ENCODE assay signal across 12 mouse cellular contexts in the genomic region with DNA sequence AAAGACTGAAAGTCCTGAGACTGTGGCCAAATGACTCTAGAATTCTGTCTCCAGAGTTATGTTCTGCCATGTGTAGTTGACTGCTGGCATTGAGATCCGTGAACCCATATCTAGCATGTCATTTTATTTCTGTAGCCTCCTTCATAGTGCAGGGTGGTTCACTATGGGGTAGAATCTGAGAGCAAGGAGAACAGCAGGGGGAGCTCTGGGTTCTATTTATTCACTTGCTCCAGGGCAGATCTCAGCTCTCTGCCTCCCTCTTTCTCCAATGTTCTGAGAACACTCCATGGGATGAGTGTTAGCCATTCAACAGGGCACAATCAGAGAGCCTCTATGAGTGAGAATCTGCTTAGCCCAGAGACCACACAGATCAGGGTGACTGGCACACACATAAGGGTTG. TPM values are rescaled to one million over a fixed set of nuclear protein-coding genes. Genes with fewer than 3 reads are reported as not detected.
A peak's percentile ranks its signal among the peaks of the same experiment; 100 is the strongest.
DNase-seq lines count a peak whose midpoint lies in the region; ATAC-seq and TF ChIP-seq lines count a peak whose summit lies in the region.
"Had no signal": no experiment of that assay in that cellular context is flagged by ENCODE, and none has a peak within 500 bp of the region (broad histone marks: within the 10 kb centered on the region; RNA-seq: fewer than 3 reads in every experiment).

No protein-coding gene starts in this region.

- H3K27ac ChIP-seq in forebrain, postnatal 0 days (ENCODE audit: low read depth, low read length), result no peak overlapping the region
- H3K27ac ChIP-seq in forebrain, embryonic 10.5 days, result no peak overlapping the region
- H3K27ac ChIP-seq in neural tube, embryonic 11.5 days (ENCODE audit: low read depth, low read length), result no peak overlapping the region
- H3K27ac ChIP-seq in stomach, postnatal 0 days (replicated peaks), result no peak overlapping the region
- H3K27ac ChIP-seq in heart, embryonic 12.5 days (ENCODE audit: poor library complexity, severe bottlenecking), result no peak overlapping the region
- H3K27ac ChIP-seq: liver, embryonic 12.5 days had no signal

- no peak for TF ChIP-seq CTCF in forebrain, postnatal 0 days (IDR thresholded peaks at IDR 0.05; ENCODE audit: low read depth)
- peak; percentile 31 for TF ChIP-seq CTCF in stomach, postnatal 0 days (IDR thresholded peaks at IDR 0.05; ENCODE audit: low read depth)

- H3K27me3 ChIP-seq in forebrain, postnatal 0 days (ENCODE audit: insufficient read depth, low read length), result no peaks in the 10 kb centered on the region
- no peaks in the 10 kb centered on the region for H3K27me3 ChIP-seq in forebrain, embryonic 10.5 days (ENCODE audit: poor library complexity, severe bottlenecking)
- no peaks in the 10 kb centered on the region for H3K27me3 ChIP-seq in neural tube, embryonic 11.5 days (ENCODE audit: control insufficient read depth, insufficient read depth, low read length)
- no peaks in the 10 kb centered on the region for H3K27me3 ChIP-seq in stomach, postnatal 0 days (ENCODE audit: control insufficient read depth, insufficient read depth, low read length)
- H3K27me3 ChIP-seq in heart, embryonic 12.5 days (replicated peaks), result no peaks in the 10 kb centered on the region
- H3K27me3 ChIP-seq: liver, embryonic 12.5 days had no signal

- H3K9me3 ChIP-seq in forebrain, postnatal 0 days (ENCODE audit: low read length), result no peaks in the 10 kb centered on the region
- peaks cover 5% of the 10 kb centered on the region for H3K9me3 ChIP-seq in forebrain, embryonic 10.5 days
- no peaks in the 10 kb centered on the region for H3K9me3 ChIP-seq in neural tube, embryonic 11.5 days (ENCODE audit: control insufficient read depth, low read length)
- H3K9me3 ChIP-seq in stomach, postnatal 0 days (ENCODE audit: control insufficient read depth, low read length), result no peaks in the 10 kb centered on the region
- peaks cover 5% of the 10 kb centered on the region for H3K9me3 ChIP-seq in heart, embryonic 12.5 days (replicated peaks)

- H3K36me3 ChIP-seq in forebrain, postnatal 0 days (ENCODE audit: insufficient read depth), result no peaks in the 10 kb centered on the region
- H3K36me3 ChIP-seq in forebrain, embryonic 10.5 days (replicated peaks), result no peaks in the 10 kb centered on the region
- H3K36me3 ChIP-seq in neural tube, embryonic 11.5 days (ENCODE audit: control insufficient read depth, insufficient read depth, low read length), result no peaks in the 10 kb centered on the region
- H3K36me3 ChIP-seq in stomach, postnatal 0 days (ENCODE audit: control insufficient read depth, insufficient read depth, low read length), result no peaks in the 10 kb centered on the region
- H3K36me3 ChIP-seq in heart, embryonic 12.5 days, result no peaks in the 10 kb centered on the region
- H3K36me3 ChIP-seq: liver, embryonic 12.5 days had no signal

- H3K4me2 ChIP-seq in forebrain, postnatal 0 days (ENCODE audit: low read depth), result no peak overlapping the region
- no peak overlapping the region for H3K4me2 ChIP-seq in neural tube, embryonic 11.5 days (ENCODE audit: low read depth)
- H3K4me2 ChIP-seq in stomach, postnatal 0 days (replicated peaks; ENCODE audit: low read depth), result no peak overlapping the region
- no peak overlapping the region for H3K4me2 ChIP-seq in heart, embryonic 12.5 days
- H3K4me2 ChIP-seq: liver, embryonic 12.5 days had no signal

- no peak overlapping the region for H3K4me3 ChIP-seq in forebrain, postnatal 0 days (ENCODE audit: low read depth, low read length)
- no peak overlapping the region for H3K4me3 ChIP-seq in forebrain, embryonic 10.5 days
- no peak overlapping the region for H3K4me3 ChIP-seq in neural tube, embryonic 11.5 days (ENCODE audit: low read depth, low read length)
- H3K4me3 ChIP-seq in stomach, postnatal 0 days (ENCODE audit: low read depth, low read length), result no peak overlapping the region
- H3K4me3 ChIP-seq in heart, embryonic 12.5 days, result no peak overlapping the region
- H3K4me3 ChIP-seq: liver, embryonic 12.5 days had no signal

- no peak for TF ChIP-seq EP300 in stomach, postnatal 0 days (optimal IDR thresholded peaks at IDR 0.05)

- peak; percentile 0 for DNase-seq in forebrain, postnatal 0 days
- DNase-seq in forebrain, embryonic 10.5 days (ENCODE audit: extremely low spot score, low spot score), result no peak
- peak; percentile 10 for DNase-seq in neural tube, embryonic 11.5 days (ENCODE audit: low spot score)
- no peak for DNase-seq in neural tube, embryonic 10.5 days (ENCODE audit: extremely low spot score, low spot score)
- DNase-seq in kidney, postnatal 10 days, result peak; percentile 13
- DNase-seq in stomach, postnatal 0 days (ENCODE audit: low spot score), result no peak
- no peak for DNase-seq in liver
- DNase-seq: cerebellum, postnatal 25 days; gastrocnemius, postnatal 25 days had no signal

- 59% methylated on average over 1 of the region's 1 CpGs for WGBS in forebrain, postnatal 0 days
- WGBS in forebrain, embryonic 10.5 days, result 67% methylated on average over 1 of the region's 1 CpGs
- 50% methylated on average over 1 of the region's 1 CpGs for WGBS in neural tube, embryonic 11.5 days
- 56% methylated on average over 1 of the region's 1 CpGs for WGBS in stomach, postnatal 0 days
- WGBS in heart, embryonic 12.5 days, result 54% methylated on average over 1 of the region's 1 CpGs

- H3K9ac ChIP-seq in forebrain, postnatal 0 days, result no peak overlapping the region
- no peak overlapping the region for H3K9ac ChIP-seq in neural tube, embryonic 11.5 days (ENCODE audit: low read length)
- H3K9ac ChIP-seq in stomach, postnatal 0 days (ENCODE audit: low read length), result no peak overlapping the region
- H3K9ac ChIP-seq in heart, embryonic 12.5 days, result no peak overlapping the region
- H3K9ac ChIP-seq: liver, embryonic 12.5 days had no signal

- no peak for ATAC-seq in forebrain, postnatal 0 days
- peak; percentile 48; the same call in 1 of the 2 replicates for ATAC-seq in neural tube, embryonic 11.5 days (ENCODE audit: insufficient read depth, low FRiP score, low TSS enrichment)
- ATAC-seq in stomach, postnatal 0 days (ENCODE audit: low FRiP score, low TSS enrichment), result no peak
- no peak for ATAC-seq in heart, embryonic 12.5 days (ENCODE audit: insufficient number of reproducible peaks, low FRiP score)
- ATAC-seq: liver, embryonic 12.5 days had no signal

- no peaks in the 10 kb centered on the region for H3K4me1 ChIP-seq in forebrain, postnatal 0 days (ENCODE audit: insufficient read depth)
- no peaks in the 10 kb centered on the region for H3K4me1 ChIP-seq in forebrain, embryonic 10.5 days
- no peaks in the 10 kb centered on the region for H3K4me1 ChIP-seq in neural tube, embryonic 11.5 days (ENCODE audit: control insufficient read depth, insufficient read depth, low read length)
- H3K4me1 ChIP-seq in stomach, postnatal 0 days (replicated peaks; ENCODE audit: control insufficient read depth, insufficient read depth), result no peaks in the 10 kb centered on the region
- no peaks in the 10 kb centered on the region for H3K4me1 ChIP-seq in heart, embryonic 12.5 days (replicated peaks)
- H3K4me1 ChIP-seq: liver, embryonic 12.5 days had no signal

RNA-seq across cellular contexts. Expression of gene Olfr792, which starts 10.4 kb away (rescaled TPM):
- not detected in 2 replicates for total RNA-seq in forebrain, postnatal 0 days (2014; rRNA removed)
- not detected in 2 replicates for polyA plus RNA-seq in forebrain, postnatal 0 days (2015; fragmentation: Nextera tagmentation; extraction: Ambion mirVana)
- polyA plus RNA-seq in forebrain, embryonic 10.5 days (2016; fragmentation: Nextera tagmentation; extraction: Ambion mirVana), result not detected in 2 replicates
- polyA plus RNA-seq in neural tube, embryonic 11.5 days (2014; fragmentation: Nextera tagmentation; extraction: Ambion mirVana), result not detected in 2 replicates
- polyA plus RNA-seq in stomach, postnatal 0 days (2015; fragmentation: Nextera tagmentation; extraction: Ambion mirVana), result not detected in 2 replicates
- polyA plus RNA-seq in heart, embryonic 12.5 days (2016; fragmentation: Nextera tagmentation; extraction: Ambion mirVana), result not detected in 2 replicates
- total RNA-seq: gastrocnemius, postnatal 25 days; MEL had no signal
- polyA plus RNA-seq: liver, embryonic 12.5 days had no signal

RNA-seq across cellular contexts. Expression of gene Olfr794, which starts 18.1 kb away (rescaled TPM):
- total RNA-seq in forebrain, postnatal 0 days (2014; rRNA removed), result 0.15 TPM in 1 of 2 replicates, not detected in the other
- not detected in 2 replicates for polyA plus RNA-seq in forebrain, postnatal 0 days (2015; fragmentation: Nextera tagmentation; extraction: Ambion mirVana)
- polyA plus RNA-seq in forebrain, embryonic 10.5 days (2016; fragmentation: Nextera tagmentation; extraction: Ambion mirVana), result not detected in 2 replicates
- polyA plus RNA-seq in neural tube, embryonic 11.5 days (2014; fragmentation: Nextera tagmentation; extraction: Ambion mirVana), result not detected in 2 replicates
- polyA plus RNA-seq in stomach, postnatal 0 days (2015; fragmentation: Nextera tagmentation; extraction: Ambion mirVana), result not detected in 2 replicates
- not detected in 2 replicates for polyA plus RNA-seq in heart, embryonic 12.5 days (2016; fragmentation: Nextera tagmentation; extraction: Ambion mirVana)
- total RNA-seq: gastrocnemius, postnatal 25 days; MEL had no signal
- polyA plus RNA-seq: liver, embryonic 12.5 days had no signal

RNA-seq across cellular contexts. Expression of gene Olfr791, which starts 27.8 kb away (rescaled TPM):
- total RNA-seq in forebrain, postnatal 0 days (2014; rRNA removed), result not detected in 2 replicates
- not detected in 2 replicates for polyA plus RNA-seq in forebrain, postnatal 0 days (2015; fragmentation: Nextera tagmentation; extraction: Ambion mirVana)
- not detected in 2 replicates for polyA plus RNA-seq in forebrain, embryonic 10.5 days (2016; fragmentation: Nextera tagmentation; extraction: Ambion mirVana)
- polyA plus RNA-seq in neural tube, embryonic 11.5 days (2014; fragmentation: Nextera tagmentation; extraction: Ambion mirVana), result not detected in 2 replicates
- not detected in 2 replicates for polyA plus RNA-seq in stomach, postnatal 0 days (2015; fragmentation: Nextera tagmentation; extraction: Ambion mirVana)
- polyA plus RNA-seq in heart, embryonic 12.5 days (2016; fragmentation: Nextera tagmentation; extraction: Ambion mirVana), result not detected in 2 replicates
- total RNA-seq: gastrocnemius, postnatal 25 days; MEL had no signal
- polyA plus RNA-seq: liver, embryonic 12.5 days had no signal

RNA-seq across cellular contexts. Expression of gene Olfr790, which starts 51.1 kb away (rescaled TPM):
- not detected in 2 replicates for total RNA-seq in forebrain, postnatal 0 days (2014; rRNA removed)
- polyA plus RNA-seq in forebrain, postnatal 0 days (2015; fragmentation: Nextera tagmentation; extraction: Ambion mirVana), result not detected in 2 replicates
- polyA plus RNA-seq in forebrain, embryonic 10.5 days (2016; fragmentation: Nextera tagmentation; extraction: Ambion mirVana), result not detected in 2 replicates
- polyA plus RNA-seq in neural tube, embryonic 11.5 days (2014; fragmentation: Nextera tagmentation; extraction: Ambion mirVana), result not detected in 2 replicates
- not detected in 2 replicates for polyA plus RNA-seq in stomach, postnatal 0 days (2015; fragmentation: Nextera tagmentation; extraction: Ambion mirVana)
- polyA plus RNA-seq in heart, embryonic 12.5 days (2016; fragmentation: Nextera tagmentation; extraction: Ambion mirVana), result not detected in 2 replicates
- total RNA-seq: gastrocnemius, postnatal 25 days; MEL had no signal
- polyA plus RNA-seq: liver, embryonic 12.5 days had no signal

Comparison
In these comparisons a context has a peak if more than half of its experiments do, and no peak if none do; other contexts are left out.
1. DNase-seq: peak in forebrain, postnatal 0 days (single experiment), neural tube, embryonic 11.5 days (single experiment) and kidney, postnatal 10 days (single experiment); none in forebrain, embryonic 10.5 days (single experiment), neural tube, embryonic 10.5 days (single experiment), stomach, postnatal 0 days (single experiment) and liver (single experiment).